32 mouse cellular contexts compared by ENCODE assay signal in genomic region chr9:44673005-44673404, GRCm38 (mm10). TPM values are rescaled to one million over a fixed set of nuclear protein-coding genes. Genes with fewer than 3 reads are reported as not detected.
DNase-seq lines count a peak whose midpoint lies in the region; ATAC-seq and TF ChIP-seq lines count a peak whose summit lies in the region.
"Had no signal": no experiment of that assay in that cellular context is flagged by ENCODE, and none has a peak within 500 bp of the region (broad histone marks: within the 10 kb centered on the region; RNA-seq: fewer than 3 reads in every experiment).

Gene Treh (plus strand): TSS chr9:44673233.

- ATAC-seq in intestine, postnatal 0 days = peak; percentile 76
- no peak for ATAC-seq in intestine, embryonic 15.5 days
- no peak for ATAC-seq in liver, embryonic 11.5 days (replicated peaks; ENCODE audit: low FRiP score)
- ATAC-seq: forebrain, embryonic 16.5 days; hindbrain, postnatal 0 days; midbrain, embryonic 16.5 days had no signal

- no peak for TF ChIP-seq POLR2A in liver, adult 2 months (IDR thresholded peaks at IDR 0.05; ENCODE audit: extremely low read depth, insufficient read depth, low read length)

- peak; percentile 92 for DNase-seq in liver, adult 2 months (ENCODE audit: extremely low read depth, low read depth, low spot score)
- no peak for DNase-seq in liver, embryonic 11.5 days (ENCODE audit: low spot score)
- peak; percentile 46 for DNase-seq in fat pad, adult 2 months (ENCODE audit: extremely low read depth, low read depth, low spot score)
- no peak for DNase-seq in large intestine, adult 2 months (ENCODE audit: low read depth, low spot score)
- no peak for DNase-seq in adrenal gland, adult 2 months
- no peak for DNase-seq in heart, adult 9 months (ENCODE audit: low spot score in 2 of 2)
- DNase-seq: adrenal gland, postnatal 25 days; B cell, adult 2 months; cerebellum, adult 9-10 months; heart, postnatal 10 days; layer of hippocampus, adult 9-11 months; lung, postnatal 4 days had no signal

- no peaks in the 10 kb centered on the region for H3K79me2 ChIP-seq in liver, adult 2 months (ENCODE audit: control insufficient read depth, insufficient read depth, low read length)

- no peak within 1 kb of the TSS for H3K27ac ChIP-seq in intestine, postnatal 0 days (ENCODE audit: low read depth, low read length)
- no peak within 1 kb of the TSS for H3K27ac ChIP-seq in intestine, embryonic 15.5 days
- H3K27ac ChIP-seq in liver, adult 2 months (replicated peaks; ENCODE audit: insufficient read depth, low read depth, low read length) = peak within 1 kb of the TSS; percentile 97
- H3K27ac ChIP-seq in liver, embryonic 11.5 days (ENCODE audit: low read depth, low read length) = no peak within 1 kb of the TSS
- H3K27ac ChIP-seq: hindbrain, postnatal 0 days; kidney, postnatal 0 days; limb, embryonic 13.5 days; liver, embryonic 15.5 days; midbrain, embryonic 10.5 days had no signal

- no peak for TF ChIP-seq CTCF in intestine, postnatal 0 days (IDR thresholded peaks at IDR 0.05; ENCODE audit: low read depth)
- TF ChIP-seq CTCF in liver, adult 2 months (IDR thresholded peaks at IDR 0.05; ENCODE audit: low read depth, low read length) = no peak

- H3K9me3 ChIP-seq in intestine, postnatal 0 days (ENCODE audit: control insufficient read depth) = no peaks in the 10 kb centered on the region
- no peaks in the 10 kb centered on the region for H3K9me3 ChIP-seq in intestine, embryonic 15.5 days
- no peaks in the 10 kb centered on the region for H3K9me3 ChIP-seq in liver, embryonic 11.5 days (ENCODE audit: control insufficient read depth, low read length)
- H3K9me3 ChIP-seq: G1E; liver, embryonic 15.5 days; midbrain, embryonic 10.5 days had no signal

- 0 out of 2 replicates have a peak within 1 kb of the TSS, but pooled peaks have one; percentile 6 for H3K4me2 ChIP-seq in intestine, postnatal 0 days (replicated peaks; ENCODE audit: low read depth)
- H3K4me2 ChIP-seq in intestine, embryonic 15.5 days (replicated peaks) = no peak within 1 kb of the TSS
- no peak within 1 kb of the TSS for H3K4me2 ChIP-seq in liver, embryonic 11.5 days
- H3K4me2 ChIP-seq: heart, embryonic 12.5 days; limb, embryonic 13.5 days; liver, embryonic 15.5 days had no signal

- no peak within 1 kb of the TSS for H3K9ac ChIP-seq in intestine, postnatal 0 days (ENCODE audit: low read depth, low read length)
- H3K9ac ChIP-seq in intestine, embryonic 15.5 days = no peak within 1 kb of the TSS
- H3K9ac ChIP-seq in liver, adult 2 months (ENCODE audit: low read depth, low read length) = peak within 1 kb of the TSS; percentile 46
- no peak within 1 kb of the TSS for H3K9ac ChIP-seq in liver, embryonic 11.5 days (ENCODE audit: low read depth, low read length)
- H3K9ac ChIP-seq: heart, embryonic 12.5 days; limb, embryonic 13.5 days; liver, embryonic 15.5 days had no signal

- H3K27me3 ChIP-seq in intestine, postnatal 0 days (replicated peaks; ENCODE audit: control insufficient read depth, insufficient read depth, low read length) = no peaks in the 10 kb centered on the region
- H3K27me3 ChIP-seq in intestine, embryonic 15.5 days (replicated peaks) = no peaks in the 10 kb centered on the region
- H3K27me3 ChIP-seq in liver, adult 2 months (ENCODE audit: control insufficient read depth, insufficient read depth, low read length) = no peaks in the 10 kb centered on the region
- H3K27me3 ChIP-seq in liver, embryonic 11.5 days (replicated peaks; ENCODE audit: control insufficient read depth, insufficient read depth, low read length) = no peaks in the 10 kb centered on the region
- H3K27me3 ChIP-seq: limb, embryonic 13.5 days; liver, embryonic 15.5 days had no signal

- no peaks in the 10 kb centered on the region for H3K36me3 ChIP-seq in intestine, postnatal 0 days (ENCODE audit: control insufficient read depth, insufficient read depth)
- H3K36me3 ChIP-seq in intestine, embryonic 15.5 days = no peaks in the 10 kb centered on the region
- no peaks in the 10 kb centered on the region for H3K36me3 ChIP-seq in liver, adult 2 months (ENCODE audit: control insufficient read depth, insufficient read depth, low read length)
- no peaks in the 10 kb centered on the region for H3K36me3 ChIP-seq in liver, embryonic 11.5 days (ENCODE audit: control insufficient read depth, insufficient read depth, low read length)
- H3K36me3 ChIP-seq: G1E; heart, embryonic 12.5 days; limb, embryonic 13.5 days; liver, embryonic 15.5 days; midbrain, embryonic 10.5 days had no signal

- H3K4me3 ChIP-seq in intestine, postnatal 0 days (ENCODE audit: low read depth, low read length) = no peak within 1 kb of the TSS
- no peak within 1 kb of the TSS for H3K4me3 ChIP-seq in intestine, embryonic 15.5 days (replicated peaks)
- H3K4me3 ChIP-seq in liver, adult 2 months (ENCODE audit: insufficient read depth, low read depth, low read length) = peak within 1 kb of the TSS; percentile 32; the same call in 1 of the 2 replicates
- no peak within 1 kb of the TSS for H3K4me3 ChIP-seq in liver, embryonic 11.5 days (ENCODE audit: low read depth, low read length)
- H3K4me3 ChIP-seq: heart, embryonic 12.5 days; limb, embryonic 13.5 days; liver, embryonic 15.5 days; midbrain, embryonic 10.5 days had no signal

- 0 out of 2 replicates have a peak, but pooled peaks cover 2% of the 10 kb centered on the region for H3K4me1 ChIP-seq in intestine, postnatal 0 days (replicated peaks; ENCODE audit: control insufficient read depth, insufficient read depth, low read length)
- H3K4me1 ChIP-seq in intestine, embryonic 15.5 days (replicated peaks) = no peaks in the 10 kb centered on the region
- peaks cover 24% of the 10 kb centered on the region for H3K4me1 ChIP-seq in liver, adult 2 months (ENCODE audit: control insufficient read depth, insufficient read depth, low read length)
- no peaks in the 10 kb centered on the region for H3K4me1 ChIP-seq in liver, embryonic 11.5 days (replicated peaks; ENCODE audit: control insufficient read depth, insufficient read depth, low read length)
- H3K4me1 ChIP-seq: heart, embryonic 12.5 days; limb, embryonic 13.5 days; liver, embryonic 15.5 days; midbrain, embryonic 10.5 days had no signal

- WGBS in intestine, postnatal 0 days = 36% methylated on average over 3 of the region's 3 CpGs
- WGBS in intestine, embryonic 15.5 days = 82% methylated on average over 3 of the region's 3 CpGs
- 14% methylated on average over 3 of the region's 3 CpGs for whole genome bisulfite sequencing in liver, adult 2 months
- 82% methylated on average over 3 of the region's 3 CpGs for WGBS in liver, embryonic 11.5 days
- WGBS in large intestine, adult 2 months = 43% methylated on average over 3 of the region's 3 CpGs

RNA-seq across cellular contexts. Expression of gene Treh, which starts in this region (rescaled TPM):
- 2.1 and 2.4 TPM in 2 replicates for polyA plus RNA-seq in intestine, postnatal 0 days (2015; fragmentation: Nextera tagmentation; extraction: Ambion mirVana)
- polyA plus RNA-seq in intestine, embryonic 15.5 days (2015; fragmentation: Nextera tagmentation; extraction: Ambion mirVana) = not detected in 2 replicates
- total RNA-seq in liver, adult 2 months (2014; rRNA removed) = 0.34 and 0.37 TPM in 2 replicates
- 0.15 and 0.17 TPM in 2 replicates for polyA plus RNA-seq in liver, adult 2 months (2012; rRNA removed)
- polyA plus RNA-seq in liver, embryonic 11.5 days (2014; fragmentation: Nextera tagmentation; extraction: Ambion mirVana) = not detected in 2 replicates
- polyA plus RNA-seq in large intestine, adult 2 months (2012; rRNA removed) = 24.4 and 96.0 TPM in 2 replicates
- not detected for total RNA-seq in adrenal gland, adult 2 months (2021)
- polyA plus RNA-seq in adrenal gland, adult 2 months (2012; rRNA removed) = not detected in 2 replicates
- total RNA-seq: adrenal gland, postnatal 25 days; CH12.LX; G1E; granulocyte monocyte progenitor cell, adult 5-6 weeks; heart, postnatal 10 days; hindbrain, postnatal 0 days; left cerebral cortex, adult 18-20 months had no signal
- polyA plus RNA-seq: brain, embryonic 14.5 days; embryonic facial prominence, embryonic 14.5 days; forebrain, embryonic 16.5 days; G1E; heart, embryonic 12.5 days; hindbrain, embryonic 11.5 days; hindbrain, postnatal 0 days; limb, embryonic 13.5 days; liver, embryonic 15.5 days; lung, embryonic 16.5 days; midbrain, embryonic 10.5 days; midbrain, embryonic 16.5 days; neural tube, embryonic 14.5 days; urinary bladder, adult 2 months had no signal

Comparison
In these comparisons a context has a peak if more than half of its experiments do, and no peak if none do; other contexts are left out.
1. Peak in DNase-seq, H3K4me3 ChIP-seq, H3K27ac ChIP-seq and H3K9ac ChIP-seq in liver, adult 2 months; RNA of the gene not detected or under 1 TPM.